Mouse (Mus musculus): Measurements from ENCODE around the gene Vmn1r67.

Vmn1r67 gene

GRCm38 (mm10) chr7:10443031-10443430 lies at the start of gene Vmn1r67:
Gene Vmn1r67, plus strand, starts transcription at chr7:10443331.
- in situ Hi-C loops (cut with MboI; ENCODE audit: low sequenced_read_pairs), result no loop called here

GRCm38 (mm10) chr7:10458166-10458565 lies 15.0 kb downstream of the Vmn1r67 start:
- in situ Hi-C loops (cut with MboI; ENCODE audit: low sequenced_read_pairs), result no loop called here

- in situ Hi-C loops (cut with MboI; ENCODE audit: low sequenced_read_pairs), result no loop called here
These were observed 36.7 kb downstream of the Vmn1r67 start for GRCm38 (mm10) chr7:10479813-10480212.

- in situ Hi-C loops (cut with MboI; ENCODE audit: low sequenced_read_pairs), result no loop called here
These were observed 37.6 kb downstream of the Vmn1r67 start for GRCm38 (mm10) chr7:10480588-10481233.

- in situ Hi-C loops (cut with MboI; ENCODE audit: low sequenced_read_pairs), result no loop called here
These were observed 51.8 kb downstream of the Vmn1r67 start, which contains the start of gene Zik1 for GRCm38 (mm10) chr7:10494786-10495521. Gene Zik1, minus strand, starts transcription at chr7:10495394.

GRCm38 (mm10) chr7:10495578-10495977 lies 52.4 kb downstream of the Vmn1r67 start:
- in situ Hi-C loops (cut with MboI; ENCODE audit: low sequenced_read_pairs), result no loop called here

All from CH12F3 (cell line).